Mouse (Mus musculus): Measurements from ENCODE around the gene Slc12a8. TPM values are rescaled to one million over a fixed set of nuclear protein-coding genes. Genes with fewer than 3 reads are reported as not detected.

The Slc12a8 gene
- polyA plus RNA-seq, 1 experiment from 2014 or later = 0.53 TPM

GRCm38 (mm10) chr16:33517627-33518026 lies 499 bp downstream of the Slc12a8 start:
- Histone ChIP-seq H3K4me2 (peak overlapping the region; percentile 71), H3K36me3 (no peaks in the 10 kb centered on the region), H3K27me3 (no peaks in the 10 kb centered on the region), H3K27ac (replicated peaks) (no peak overlapping the region), H3K9ac (no peak overlapping the region), H3K4me3 (peak overlapping the region; percentile 36), H3K4me1 (replicated peaks) (peaks cover 13% of the 10 kb centered on the region), H3K9me3 (no peaks in the 10 kb centered on the region)
- ATAC-seq (ENCODE audit: low read depth) = no peak
- 11% methylated on average over 4 of the region's 4 CpGs for WGBS

GRCm38 (mm10) chr16:33518236-33518635 lies 1.1 kb downstream of the Slc12a8 start:
- Histone ChIP-seq H3K27me3 (no peaks in the 10 kb centered on the region), H3K27ac (replicated peaks) (no peak overlapping the region), H3K4me3 (no peak overlapping the region), H3K4me1 (replicated peaks) (peaks cover 13% of the 10 kb centered on the region), H3K9ac (no peak overlapping the region), H3K36me3 (no peaks in the 10 kb centered on the region), H3K4me2 (no peak overlapping the region), H3K9me3 (no peaks in the 10 kb centered on the region)
- ATAC-seq (ENCODE audit: low read depth) = no peak
- 81% methylated on average over 7 of the region's 7 CpGs for WGBS

GRCm38 (mm10) chr16:33519916-33520568 lies 2.9 kb downstream of the Slc12a8 start:
- no peak for ATAC-seq (ENCODE audit: low read depth)
- no peak overlapping the region for H3K27ac ChIP-seq (replicated peaks)
- H3K27me3 ChIP-seq = no peaks in the 10 kb centered on the region
- H3K36me3 ChIP-seq = no peaks in the 10 kb centered on the region
- WGBS = 64% methylated on average over 6 of the region's 6 CpGs
- H3K4me1 ChIP-seq (replicated peaks) = peaks cover 13% of the 10 kb centered on the region
- H3K4me3 ChIP-seq = no peak overlapping the region
- H3K9me3 ChIP-seq = no peaks in the 10 kb centered on the region
- no peak overlapping the region for H3K4me2 ChIP-seq
- no peak overlapping the region for H3K9ac ChIP-seq

GRCm38 (mm10) chr16:33522516-33522915 lies 5.4 kb downstream of the Slc12a8 start:
- H3K9ac ChIP-seq = no peak overlapping the region
- H3K4me2 ChIP-seq = no peak overlapping the region
- H3K9me3 ChIP-seq = no peaks in the 10 kb centered on the region
- H3K4me3 ChIP-seq = no peak overlapping the region
- no peak for ATAC-seq (ENCODE audit: low read depth)
- WGBS = 53% methylated on average over 4 of the region's 4 CpGs
- H3K4me1 ChIP-seq (replicated peaks) = peaks cover 1% of the 10 kb centered on the region
- H3K36me3 ChIP-seq = no peaks in the 10 kb centered on the region
- H3K27ac ChIP-seq (replicated peaks) = no peak overlapping the region
- no peaks in the 10 kb centered on the region for H3K27me3 ChIP-seq

- no peak overlapping the region for H3K4me3 ChIP-seq
- no peak overlapping the region for H3K27ac ChIP-seq (replicated peaks)
- no peak for ATAC-seq (ENCODE audit: low read depth)
- no peak overlapping the region for H3K9ac ChIP-seq
- H3K27me3 ChIP-seq = no peaks in the 10 kb centered on the region
- H3K4me2 ChIP-seq = no peak overlapping the region
- 0 out of 2 replicates have a peak, but pooled peaks cover 5% of the 10 kb centered on the region for H3K9me3 ChIP-seq
- 75% methylated on average over 10 of the region's 10 CpGs for WGBS
- H3K36me3 ChIP-seq = no peaks in the 10 kb centered on the region
- no peaks in the 10 kb centered on the region; the same call in 1 of the 2 replicates for H3K4me1 ChIP-seq (replicated peaks)
These were observed 6.4 kb downstream of the Slc12a8 start for GRCm38 (mm10) chr16:33523571-33523970.

GRCm38 (mm10) chr16:33529502-33530454 lies 12.7 kb downstream of the Slc12a8 start:
- ATAC-seq (ENCODE audit: low read depth) = no peak; the same call in 1 of the 2 replicates
- Histone ChIP-seq H3K9me3 (0 out of 2 replicates have a peak, but pooled peaks cover 5% of the 10 kb centered on the region), H3K4me3 (no peak overlapping the region), H3K4me1 (replicated peaks) (peaks cover 14% of the 10 kb centered on the region), H3K27ac (replicated peaks) (peak overlapping the region; percentile 42; the same call in 1 of the 2 replicates), H3K4me2 (no peak overlapping the region), H3K27me3 (no peaks in the 10 kb centered on the region), H3K9ac (no peak overlapping the region), H3K36me3 (no peaks in the 10 kb centered on the region)
- WGBS = 38% methylated on average over 11 of the region's 11 CpGs

- no peaks in the 10 kb centered on the region for H3K27me3 ChIP-seq
- H3K9me3 ChIP-seq = 0 out of 2 replicates have a peak, but pooled peaks cover 5% of the 10 kb centered on the region
- H3K9ac ChIP-seq = no peak overlapping the region
- WGBS = 78% methylated on average over 8 of the region's 8 CpGs
- H3K36me3 ChIP-seq = no peaks in the 10 kb centered on the region
- H3K4me3 ChIP-seq = no peak overlapping the region
- no peak overlapping the region for H3K27ac ChIP-seq (replicated peaks)
- no peak overlapping the region for H3K4me2 ChIP-seq
- no peak for ATAC-seq (ENCODE audit: low read depth)
- H3K4me1 ChIP-seq (replicated peaks) = peaks cover 14% of the 10 kb centered on the region
These were observed 14.1 kb downstream of the Slc12a8 start for GRCm38 (mm10) chr16:33531184-33531583.

GRCm38 (mm10) chr16:33536456-33536855 lies 19.3 kb downstream of the Slc12a8 start:
- Histone ChIP-seq H3K9ac (no peak overlapping the region), H3K27ac (replicated peaks) (no peak overlapping the region), H3K27me3 (no peaks in the 10 kb centered on the region), H3K4me2 (no peak overlapping the region), H3K36me3 (no peaks in the 10 kb centered on the region), H3K4me1 (replicated peaks) (peaks cover 6% of the 10 kb centered on the region; the same call in 1 of the 2 replicates), H3K4me3 (no peak overlapping the region), H3K9me3 (no peaks in the 10 kb centered on the region)
- ATAC-seq (ENCODE audit: low read depth) = no peak
- 84% methylated on average over 8 of the region's 8 CpGs for WGBS

- Histone ChIP-seq H3K4me2 (no peak overlapping the region), H3K27ac (replicated peaks) (no peak overlapping the region), H3K4me1 (replicated peaks) (peaks cover 6% of the 10 kb centered on the region; the same call in 1 of the 2 replicates), H3K9ac (no peak overlapping the region), H3K4me3 (no peak overlapping the region), H3K36me3 (no peaks in the 10 kb centered on the region), H3K27me3 (no peaks in the 10 kb centered on the region), H3K9me3 (no peaks in the 10 kb centered on the region)
- peak; percentile 74 for ATAC-seq (ENCODE audit: low read depth)
- WGBS = 73% methylated on average over 21 of the region's 21 CpGs
These were observed 20.5 kb downstream of the Slc12a8 start for GRCm38 (mm10) chr16:33537499-33538225.

- Histone ChIP-seq H3K4me1 (replicated peaks) (no peaks in the 10 kb centered on the region), H3K4me3 (no peak overlapping the region), H3K9me3 (no peaks in the 10 kb centered on the region), H3K9ac (no peak overlapping the region), H3K27me3 (no peaks in the 10 kb centered on the region), H3K36me3 (no peaks in the 10 kb centered on the region), H3K4me2 (no peak overlapping the region), H3K27ac (replicated peaks) (no peak overlapping the region)
- no peak for ATAC-seq (ENCODE audit: low read depth)
- 96% methylated on average over 2 of the region's 2 CpGs for WGBS
These were observed 27.2 kb downstream of the Slc12a8 start for GRCm38 (mm10) chr16:33544346-33544745.

- no peak for ATAC-seq (ENCODE audit: low read depth)
- Histone ChIP-seq H3K27ac (replicated peaks) (no peak overlapping the region), H3K9me3 (no peaks in the 10 kb centered on the region), H3K27me3 (no peaks in the 10 kb centered on the region), H3K4me2 (no peak overlapping the region), H3K36me3 (no peaks in the 10 kb centered on the region), H3K9ac (no peak overlapping the region), H3K4me1 (replicated peaks) (no peaks in the 10 kb centered on the region), H3K4me3 (no peak overlapping the region)
- 85% methylated on average over 4 of the region's 4 CpGs for WGBS
These were observed 28.4 kb downstream of the Slc12a8 start for GRCm38 (mm10) chr16:33545530-33545929.
